Mouse (Mus musculus): ENCODE measurements around the gene Nutf2-ps1.

- TF ChIP-seq CTCF (IDR thresholded peaks at IDR 0.05; ENCODE audit: low read depth) (no peak), EP300 (IDR thresholded peaks at IDR 0.05; ENCODE audit: low read depth) (no peak)
Measured at GRCm38 (mm10) chr19:53543602-53544001, 45.3 kb downstream of the Nutf2-ps1 start.

All from liver, postnatal 0 days (tissue).